Mouse (Mus musculus): ENCODE results near the gene Id3. TPM values are rescaled to one million over a fixed set of nuclear protein-coding genes. Genes with fewer than 3 reads are reported as not detected.

Gene Id3
- polyA plus RNA-seq, 1 experiment from 2014 or later, result 224 TPM

GRCm38 (mm10) chr4:136147436-136148135, 4.3 kb downstream of the Id3 start:
- TF ChIP-seq CTCF (IDR thresholded peaks at IDR 0.05; ENCODE audit: low read depth) (no peak), EP300 (optimal IDR thresholded peaks at IDR 0.05) (no peak)
- no peaks in the 10 kb centered on the region for H3K9me3 ChIP-seq (ENCODE audit: control insufficient read depth, low read length)
- peak overlapping the region; percentile 56 for H3K4me2 ChIP-seq (replicated peaks; ENCODE audit: low read depth)
- ATAC-seq (ENCODE audit: low FRiP score, low TSS enrichment) (peak; percentile 75), DNase-seq (ENCODE audit: low spot score) (peak; percentile 93)
- H3K27me3 ChIP-seq (ENCODE audit: control insufficient read depth, insufficient read depth, low read length), result no peaks in the 10 kb centered on the region
- peak overlapping the region; percentile 34 for H3K4me3 ChIP-seq (ENCODE audit: low read depth, low read length)
- no peaks in the 10 kb centered on the region for H3K36me3 ChIP-seq (ENCODE audit: control insufficient read depth, insufficient read depth, low read length)
- peaks cover 10% of the 10 kb centered on the region; the same call in 1 of the 2 replicates for H3K4me1 ChIP-seq (replicated peaks; ENCODE audit: control insufficient read depth, insufficient read depth)
- H3K9ac ChIP-seq (ENCODE audit: low read length), result peak overlapping the region; percentile 48
- under 1% methylated on average over 29 of the region's 48 CpGs for WGBS
- peak overlapping the region; percentile 97 for H3K27ac ChIP-seq (replicated peaks)

- Histone ChIP-seq H3K36me3 (ENCODE audit: control insufficient read depth, insufficient read depth, low read length) (no peaks in the 10 kb centered on the region), H3K9me3 (ENCODE audit: control insufficient read depth, low read length) (no peaks in the 10 kb centered on the region), H3K9ac (ENCODE audit: low read length) (no peak overlapping the region; the same call in 1 of the 2 replicates), H3K4me3 (ENCODE audit: low read depth, low read length) (no peak overlapping the region; the same call in 1 of the 2 replicates), H3K27ac (replicated peaks) (peak overlapping the region; percentile 97), H3K4me2 (replicated peaks; ENCODE audit: low read depth) (peak overlapping the region; percentile 56), H3K27me3 (ENCODE audit: control insufficient read depth, insufficient read depth, low read length) (no peaks in the 10 kb centered on the region), H3K4me1 (replicated peaks; ENCODE audit: control insufficient read depth, insufficient read depth) (peaks cover 7% of the 10 kb centered on the region; the same call in 1 of the 2 replicates)
- DNase-seq (ENCODE audit: low spot score) (peak; percentile 65), ATAC-seq (ENCODE audit: low FRiP score, low TSS enrichment) (peak; percentile 1; the same call in 1 of the 2 replicates)
- WGBS, result 9% methylated on average over 30 of the region's 31 CpGs
- TF ChIP-seq EP300 (optimal IDR thresholded peaks at IDR 0.05) (no peak), CTCF (IDR thresholded peaks at IDR 0.05; ENCODE audit: low read depth) (peak; percentile 36; the same call in 1 of the 2 replicates)
Measured at GRCm38 (mm10) chr4:136148342-136149044, 5.2 kb downstream of the Id3 start.

- no peak for DNase-seq (ENCODE audit: low spot score)
- H3K36me3 ChIP-seq (ENCODE audit: control insufficient read depth, insufficient read depth, low read length), result no peaks in the 10 kb centered on the region
- 84% methylated on average over 2 of the region's 2 CpGs for WGBS
- H3K27ac ChIP-seq (replicated peaks), result peak overlapping the region; percentile 97
- H3K9me3 ChIP-seq (ENCODE audit: control insufficient read depth, low read length), result no peaks in the 10 kb centered on the region
- no peak overlapping the region for H3K4me2 ChIP-seq (replicated peaks; ENCODE audit: low read depth)
- no peak overlapping the region for H3K4me3 ChIP-seq (ENCODE audit: low read depth, low read length)
- H3K27me3 ChIP-seq (ENCODE audit: control insufficient read depth, insufficient read depth, low read length), result no peaks in the 10 kb centered on the region
- TF ChIP-seq EP300 (optimal IDR thresholded peaks at IDR 0.05) (no peak), CTCF (IDR thresholded peaks at IDR 0.05; ENCODE audit: low read depth) (no peak)
- ATAC-seq (ENCODE audit: low FRiP score, low TSS enrichment), result no peak
- no peak overlapping the region for H3K9ac ChIP-seq (ENCODE audit: low read length)
- peaks cover 7% of the 10 kb centered on the region; the same call in 1 of the 2 replicates for H3K4me1 ChIP-seq (replicated peaks; ENCODE audit: control insufficient read depth, insufficient read depth)
Measured at GRCm38 (mm10) chr4:136149045-136149379, 5.7 kb downstream of the Id3 start.

GRCm38 (mm10) chr4:136149734-136150133, 6.4 kb downstream of the Id3 start:
- DNase-seq (ENCODE audit: low spot score) (peak; percentile 74), ATAC-seq (ENCODE audit: low FRiP score, low TSS enrichment) (no peak)
- Histone ChIP-seq H3K4me2 (replicated peaks; ENCODE audit: low read depth) (no peak overlapping the region), H3K9ac (ENCODE audit: low read length) (no peak overlapping the region), H3K9me3 (ENCODE audit: control insufficient read depth, low read length) (no peaks in the 10 kb centered on the region), H3K4me3 (ENCODE audit: low read depth, low read length) (no peak overlapping the region), H3K27ac (replicated peaks) (no peak overlapping the region), H3K27me3 (ENCODE audit: control insufficient read depth, insufficient read depth, low read length) (no peaks in the 10 kb centered on the region), H3K4me1 (replicated peaks; ENCODE audit: control insufficient read depth, insufficient read depth) (peaks cover 7% of the 10 kb centered on the region; the same call in 1 of the 2 replicates), H3K36me3 (ENCODE audit: control insufficient read depth, insufficient read depth, low read length) (no peaks in the 10 kb centered on the region)
- 42% methylated on average over 3 of the region's 3 CpGs for WGBS
- TF ChIP-seq CTCF (IDR thresholded peaks at IDR 0.05; ENCODE audit: low read depth) (peak; percentile 83), EP300 (optimal IDR thresholded peaks at IDR 0.05) (no peak)

GRCm38 (mm10) chr4:136150596-136150995, 7.3 kb downstream of the Id3 start:
- ATAC-seq (ENCODE audit: low FRiP score, low TSS enrichment), result no peak
- H3K4me1 ChIP-seq (replicated peaks; ENCODE audit: control insufficient read depth, insufficient read depth), result peaks cover 5% of the 10 kb centered on the region; the same call in 1 of the 2 replicates

GRCm38 (mm10) chr4:136152821-136153220, 9.5 kb downstream of the Id3 start:
- no peak overlapping the region for H3K4me2 ChIP-seq (replicated peaks; ENCODE audit: low read depth)
- ATAC-seq (ENCODE audit: low FRiP score, low TSS enrichment) (no peak), DNase-seq (ENCODE audit: low spot score) (no peak)
- no peaks in the 10 kb centered on the region for H3K36me3 ChIP-seq (ENCODE audit: control insufficient read depth, insufficient read depth, low read length)
- 78% methylated on average over 4 of the region's 4 CpGs for WGBS
- H3K4me1 ChIP-seq (replicated peaks; ENCODE audit: control insufficient read depth, insufficient read depth), result no peaks in the 10 kb centered on the region
- no peak overlapping the region for H3K9ac ChIP-seq (ENCODE audit: low read length)
- H3K9me3 ChIP-seq (ENCODE audit: control insufficient read depth, low read length), result no peaks in the 10 kb centered on the region
- H3K4me3 ChIP-seq (ENCODE audit: low read depth, low read length), result no peak overlapping the region
- H3K27me3 ChIP-seq (ENCODE audit: control insufficient read depth, insufficient read depth, low read length), result no peaks in the 10 kb centered on the region
- peak; percentile 52 for TF ChIP-seq CTCF (IDR thresholded peaks at IDR 0.05; ENCODE audit: low read depth)
- no peak for TF ChIP-seq EP300 (optimal IDR thresholded peaks at IDR 0.05)
- no peak overlapping the region for H3K27ac ChIP-seq (replicated peaks)

More at GRCm38 (mm10) chr4:136150596-136150995, 7.3 kb downstream of the Id3 start:
- TF ChIP-seq EP300 (optimal IDR thresholded peaks at IDR 0.05) (no peak), CTCF (IDR thresholded peaks at IDR 0.05; ENCODE audit: low read depth) (no peak)
- Histone ChIP-seq H3K36me3 (ENCODE audit: control insufficient read depth, insufficient read depth, low read length) (no peaks in the 10 kb centered on the region), H3K9me3 (ENCODE audit: control insufficient read depth, low read length) (no peaks in the 10 kb centered on the region), H3K27me3 (ENCODE audit: control insufficient read depth, insufficient read depth, low read length) (no peaks in the 10 kb centered on the region), H3K27ac (replicated peaks) (no peak overlapping the region), H3K4me2 (replicated peaks; ENCODE audit: low read depth) (no peak overlapping the region), H3K4me3 (ENCODE audit: low read depth, low read length) (no peak overlapping the region), H3K9ac (ENCODE audit: low read length) (no peak overlapping the region)
- 69% methylated on average over 4 of the region's 4 CpGs for WGBS
- DNase-seq (ENCODE audit: low spot score), result no peak

Data from stomach, postnatal 0 days (tissue).